Mouse (Mus musculus) heart, adult 9 months (tissue): ENCODE results near the gene Hltf.
"Not testable (repeated sequence)": the region's sequence is repeated elsewhere in the genome, so short reads cannot be mapped to it uniquely, and the experiment has no call there.

ENCODE experiments used
- DNase-seq, 2 experiments: peaks; one replicate each; pipeline ENCODE4 v3.0.0; 2022; ENCODE audit warnings: low spot score in 2 of 2

Hltf gene

GRCm38 (mm10) chr3:20057306-20058196, at the start of gene Hltf:
TSS of gene Hltf (plus strand) at chr3:20057811.
- peak; percentile 97 to 98 for DNase-seq

- DNase-seq, result no peak
These were observed 47.1 kb upstream of the Hltf start for GRCm38 (mm10) chr3:20010464-20010863.

DNA sequence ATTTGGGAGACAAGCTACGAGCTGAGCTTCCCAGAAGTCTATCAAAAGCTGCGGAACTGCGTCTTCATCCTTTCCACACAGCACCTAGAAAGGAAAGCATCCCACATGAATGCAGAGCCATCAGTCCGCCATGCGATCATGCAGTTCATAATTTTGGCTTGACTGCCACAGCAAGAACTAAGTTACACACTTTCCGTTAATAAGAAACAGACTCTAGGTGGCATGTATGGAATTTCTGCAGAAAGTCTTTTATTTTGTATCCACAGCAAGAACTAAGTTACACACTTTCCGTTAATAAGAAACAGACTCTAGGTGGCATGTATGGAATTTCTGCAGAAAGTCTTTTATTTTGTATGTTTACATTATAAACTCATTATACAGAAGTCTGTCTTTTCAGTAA, 46.7 kb upstream of the Hltf start:
- not testable (repeated sequence) for DNase-seq

DNA sequence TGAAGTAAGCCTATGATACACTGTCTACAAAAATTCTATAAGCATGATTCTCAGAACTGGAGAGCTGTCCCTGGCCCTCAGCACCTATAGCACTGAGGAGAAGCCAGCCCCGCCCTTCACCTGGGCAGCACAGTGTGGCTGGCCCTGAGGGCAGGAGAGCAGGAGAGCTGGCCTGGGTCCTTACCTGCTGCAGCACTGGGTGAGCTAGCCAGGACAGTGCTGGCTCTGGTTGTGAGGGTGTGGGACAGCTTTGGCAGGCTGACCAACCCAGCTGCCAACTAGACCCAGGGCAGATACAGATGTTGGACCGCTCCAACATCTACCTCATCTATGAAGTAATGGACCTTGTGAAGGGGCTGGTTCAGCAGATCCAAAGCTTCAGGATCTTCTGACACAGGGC, 43.2 kb upstream of the Hltf start:
- DNase-seq, result no peak

GRCm38 (mm10) chr3:20018076-20018475, 39.5 kb upstream of the Hltf start:
- DNase-seq, result no peak

DNA sequence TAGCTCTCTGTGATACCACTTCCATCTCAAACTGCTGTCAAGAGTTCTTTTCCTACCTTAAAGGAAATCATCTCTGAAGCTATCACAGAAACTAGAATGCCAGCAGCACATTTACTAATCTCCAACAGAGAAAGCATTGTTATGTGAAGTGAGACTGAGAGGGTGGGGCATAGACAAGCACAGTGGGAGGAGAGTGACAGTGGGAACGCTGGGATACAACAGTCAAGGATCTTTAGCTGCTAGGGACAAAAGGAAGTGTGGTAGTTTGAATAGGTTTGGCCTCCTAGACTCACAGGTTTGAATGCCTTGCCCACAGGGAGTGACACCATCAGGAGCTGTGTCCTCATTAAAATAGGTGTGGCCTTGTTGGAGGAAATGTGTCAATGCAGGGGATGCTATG, 33.8 kb upstream of the Hltf start:
- DNase-seq, result no peak

- DNase-seq, result no peak
These were observed 31.1 kb upstream of the Hltf start for GRCm38 (mm10) chr3:20026481-20026880.

GRCm38 (mm10) chr3:20026996-20027689, 30.5 kb upstream of the Hltf start:
- DNase-seq, result peak in 1 of 2 experiments; percentile 61

DNA sequence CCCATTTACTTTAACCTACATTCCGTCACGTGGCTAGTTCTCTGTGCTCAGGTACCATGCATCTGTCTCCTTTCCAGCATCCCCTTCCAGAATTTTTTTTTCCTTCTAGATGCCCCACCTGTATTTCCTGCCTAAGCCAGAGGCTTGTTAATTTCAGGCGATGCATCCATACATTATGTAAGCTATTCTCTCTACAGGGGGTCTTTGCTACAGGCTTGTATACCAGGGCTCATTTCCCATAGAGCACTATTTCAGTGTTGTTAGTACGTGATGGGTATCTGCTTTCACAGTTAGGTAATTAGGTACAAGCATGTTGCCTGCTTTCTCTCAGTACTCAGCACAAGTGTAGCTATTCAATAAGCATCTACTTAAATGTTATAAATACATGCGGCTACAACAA, 29.8 kb upstream of the Hltf start:
- DNase-seq, result no peak

GRCm38 (mm10) chr3:20028640-20029039, 29.0 kb upstream of the Hltf start:
- peak in 1 of 2 experiments; percentile 11 for DNase-seq

DNA sequence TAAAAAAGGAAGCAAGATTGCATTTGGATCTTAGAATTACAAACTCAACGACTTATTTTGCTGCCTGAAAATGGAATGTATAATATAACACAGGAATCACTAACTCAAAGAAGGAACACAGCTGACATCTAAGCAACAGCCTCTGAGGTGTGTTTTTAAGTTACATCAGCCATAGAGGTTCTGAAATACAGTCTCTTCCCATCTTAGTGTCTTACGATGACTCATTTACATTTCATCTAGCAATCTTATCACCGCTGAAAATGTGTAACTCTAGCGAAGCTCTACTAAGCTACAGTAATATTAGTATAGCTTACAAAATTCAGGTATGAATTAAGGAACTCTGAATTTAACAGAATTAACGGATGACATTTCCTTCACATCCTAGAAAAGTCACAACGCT, 26.8 kb upstream of the Hltf start:
- DNase-seq, result no peak

DNA sequence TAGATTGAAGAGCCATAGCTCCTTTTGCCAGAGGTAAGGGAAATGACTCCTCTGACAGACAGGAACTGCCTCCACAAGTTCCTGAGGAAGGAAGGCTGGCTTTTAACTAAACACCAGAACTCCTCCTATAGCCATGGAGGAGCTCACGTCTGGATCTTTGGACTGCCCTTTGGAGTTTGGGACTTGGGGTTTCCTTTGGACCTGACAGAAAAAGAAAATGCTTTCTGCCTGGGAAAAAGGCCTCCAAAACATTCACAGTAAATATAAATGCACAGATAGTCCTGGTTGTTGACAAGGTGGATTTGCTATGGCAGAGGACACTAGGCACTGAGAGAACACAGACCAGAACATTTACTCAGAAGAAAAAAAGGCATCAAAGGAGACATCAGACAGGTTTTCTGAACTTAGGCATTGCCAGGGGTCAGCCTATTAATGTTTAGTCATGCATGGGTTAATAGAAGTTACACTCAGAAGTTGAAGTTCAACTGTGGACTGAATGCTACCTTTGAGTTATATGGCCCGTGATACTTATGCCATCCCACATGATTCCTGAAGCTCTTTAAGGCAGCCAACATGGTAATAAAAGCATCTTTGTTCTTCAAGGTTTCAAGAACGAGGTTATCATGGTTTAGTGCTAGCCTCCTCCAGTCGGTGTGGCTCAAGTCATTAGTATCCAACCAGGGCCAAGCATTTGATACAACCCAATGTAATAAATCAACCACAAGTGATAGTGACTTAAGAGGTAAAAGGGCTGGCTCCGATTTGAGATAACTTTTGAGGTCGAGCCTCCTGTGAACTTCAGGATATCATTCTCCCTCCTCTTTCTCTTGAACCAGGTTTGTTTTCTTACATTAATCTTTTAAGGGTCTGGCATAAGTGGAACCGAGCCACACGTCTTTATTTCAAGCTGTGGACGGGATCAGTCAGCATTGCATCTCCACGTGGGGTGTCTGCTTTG, 23.6 kb upstream of the Hltf start:
- no peak for DNase-seq

DNA sequence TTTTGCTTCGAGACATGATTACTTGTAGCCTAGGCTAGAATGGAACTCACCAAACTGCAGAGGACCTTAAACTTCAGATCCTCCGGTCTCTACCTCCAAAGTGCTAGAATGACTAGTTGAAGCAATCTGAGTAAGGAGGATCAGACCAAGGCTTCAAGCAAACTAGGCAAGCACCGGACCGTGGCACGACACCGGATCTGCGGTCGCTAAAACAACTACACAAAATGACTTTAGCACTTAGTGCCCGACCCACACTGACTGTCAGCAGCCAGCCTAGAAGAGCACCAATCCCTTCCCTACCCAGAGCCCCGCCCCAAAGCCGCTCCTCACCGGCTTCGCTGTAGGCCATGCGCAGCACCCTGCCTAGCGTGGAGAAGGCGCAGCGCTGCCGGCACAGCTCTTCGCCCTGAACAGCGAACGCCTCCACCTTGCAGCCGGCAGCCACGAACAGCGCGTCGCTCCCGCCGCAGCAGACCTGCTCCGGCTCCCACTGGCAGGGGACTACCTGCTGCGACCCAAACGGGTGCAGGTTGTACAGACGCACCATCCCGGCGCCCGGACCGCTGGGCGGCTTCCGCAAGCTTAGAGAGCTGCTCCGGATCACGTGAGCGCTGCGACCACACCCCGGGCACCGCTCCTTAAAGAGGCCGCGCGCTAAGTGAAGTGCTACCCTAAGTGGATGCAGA, 22.7 kb upstream of the Hltf start, which contains the start of gene Hps3:
TSS of gene Hps3 (minus strand) at position 597 of the 686 bp plus-strand sequence.
- peak; percentile 91 for DNase-seq

DNA sequence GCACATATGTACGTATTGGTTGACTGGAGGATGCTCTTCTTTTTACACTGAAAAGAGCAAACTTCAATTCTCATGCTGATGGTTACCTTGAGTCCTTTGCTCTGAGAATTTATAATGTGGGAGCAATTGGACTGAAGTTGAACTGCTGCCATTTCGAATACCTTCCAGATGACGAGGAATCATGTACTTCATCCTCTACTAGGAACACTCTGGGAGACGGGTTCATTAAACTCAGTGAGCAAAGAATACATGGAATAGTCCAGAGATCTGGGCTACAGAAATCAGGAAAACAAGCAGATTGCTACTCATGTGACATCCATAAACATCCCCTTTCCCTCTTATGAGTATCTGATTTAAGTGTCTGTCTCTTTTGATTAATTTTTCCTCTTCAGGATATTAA, 21.5 kb upstream of the Hltf start:
- no peak for DNase-seq

- not testable (repeated sequence) for DNase-seq
These were observed 16.1 kb upstream of the Hltf start for GRCm38 (mm10) chr3:20041461-20041860.

DNA sequence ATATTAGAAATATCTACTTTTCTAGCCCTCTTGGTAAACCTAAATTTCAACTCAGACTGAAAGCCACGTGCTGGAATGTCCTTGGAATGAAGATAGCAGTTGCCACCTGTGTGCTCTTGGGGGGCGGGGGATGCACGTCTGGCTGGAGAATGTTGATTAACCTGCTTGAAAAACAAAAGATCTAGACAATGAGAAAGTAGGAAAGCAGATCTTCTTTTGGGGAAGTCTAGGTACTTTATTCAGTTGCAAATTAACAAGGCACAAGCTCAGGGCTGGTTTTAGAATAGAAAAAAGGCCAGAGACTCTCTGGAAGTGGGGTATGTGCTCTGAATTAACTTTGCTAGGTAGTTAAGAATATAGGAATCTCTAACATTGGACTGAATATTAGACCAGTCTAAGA, 12.9 kb upstream of the Hltf start:
- DNase-seq, result not testable (repeated sequence)

- no peak for DNase-seq
These were observed 558 bp downstream of the Hltf start for GRCm38 (mm10) chr3:20058197-20058541.

GRCm38 (mm10) chr3:20076145-20077053, 18.8 kb downstream of the Hltf start:
- peak in 1 of 2 experiments; percentile 4 for DNase-seq

GRCm38 (mm10) chr3:20082161-20082560, 24.6 kb downstream of the Hltf start:
- DNase-seq, result peak; percentile 31 to 50

DNA sequence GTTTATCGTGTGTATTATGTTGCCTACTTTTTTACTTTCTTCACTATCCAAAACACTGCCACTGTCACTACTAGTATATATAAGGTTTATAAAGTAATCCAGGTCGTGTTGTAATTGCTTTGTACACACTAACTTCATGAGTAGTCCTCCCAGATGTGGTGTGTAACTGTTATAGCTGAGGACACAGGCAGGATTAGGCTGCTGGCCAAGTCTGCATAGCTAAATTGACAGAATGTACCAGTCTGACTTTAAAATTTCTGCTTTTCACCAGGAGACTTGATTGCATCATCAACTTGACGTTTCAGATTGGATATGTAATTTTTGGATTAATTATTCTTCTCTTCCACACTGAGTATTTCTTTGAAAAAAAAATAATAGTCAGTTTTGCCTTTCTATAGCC, 46.2 kb downstream of the Hltf start:
- no peak for DNase-seq
